Mouse (Mus musculus): Measurements from ENCODE around the gene Atp5l. TPM values are rescaled to one million over a fixed set of nuclear protein-coding genes. Genes with fewer than 3 reads are reported as not detected.

Atp5l gene
- total RNA-seq, 4 experiments from 2014 or later = 275 to 372 (median 321) TPM

GRCm38 (mm10) chr9:44897024-44897423 lies 23.5 kb downstream of the Atp5l start:
- no peak for DNase-seq (ENCODE audit: low spot score in 2 of 2)

GRCm38 (mm10) chr9:44892664-44893063 lies 27.9 kb downstream of the Atp5l start:
- DNase-seq (ENCODE audit: low spot score in 2 of 2) = no peak

GRCm38 (mm10) chr9:44891210-44891609 lies 29.3 kb downstream of the Atp5l start:
- DNase-seq (ENCODE audit: low spot score in 2 of 2) = no peak

- DNase-seq (ENCODE audit: low spot score in 2 of 2) = no peak
These were observed 30.4 kb downstream of the Atp5l start for GRCm38 (mm10) chr9:44890122-44890521.

- no peak for DNase-seq (ENCODE audit: low spot score in 2 of 2)
These were observed 32.4 kb downstream of the Atp5l start for GRCm38 (mm10) chr9:44888114-44888624.

GRCm38 (mm10) chr9:44882981-44883569 lies 37.5 kb downstream of the Atp5l start:
- DNase-seq (ENCODE audit: low spot score in 2 of 2) = peak; percentile 47 to 57

GRCm38 (mm10) chr9:44882436-44882980 lies 38.0 kb downstream of the Atp5l start:
- DNase-seq (ENCODE audit: low spot score in 2 of 2) = peak in 1 of 2 experiments; percentile 40

GRCm38 (mm10) chr9:44881941-44882435 lies 38.6 kb downstream of the Atp5l start:
- DNase-seq (ENCODE audit: low spot score in 2 of 2) = peak; percentile 57 to 75

GRCm38 (mm10) chr9:44881221-44881871 lies 39.2 kb downstream of the Atp5l start, which contains the start of gene Kmt2a:
Kmt2a (minus strand) TSS chr9:44881296.
- DNase-seq (ENCODE audit: low spot score in 2 of 2) = peak; percentile 96 to 99

- peak in 1 of 2 experiments; percentile 33 for DNase-seq (ENCODE audit: low spot score in 2 of 2)
These were observed 40.0 kb downstream of the Atp5l start for GRCm38 (mm10) chr9:44880309-44881081.

GRCm38 (mm10) chr9:44879694-44880271 lies 40.8 kb downstream of the Atp5l start:
- DNase-seq (ENCODE audit: low spot score in 2 of 2) = no peak

GRCm38 (mm10) chr9:44878776-44879500 lies 41.6 kb downstream of the Atp5l start:
- no peak for DNase-seq (ENCODE audit: low spot score in 2 of 2)

GRCm38 (mm10) chr9:44877686-44878085 lies 42.9 kb downstream of the Atp5l start:
- no peak for DNase-seq (ENCODE audit: low spot score in 2 of 2)

GRCm38 (mm10) chr9:44875476-44875875 lies 45.1 kb downstream of the Atp5l start:
- peak in 1 of 2 experiments; percentile 47 for DNase-seq (ENCODE audit: low spot score in 2 of 2)

GRCm38 (mm10) chr9:44874198-44874597 lies 46.3 kb downstream of the Atp5l start:
- DNase-seq (ENCODE audit: low spot score in 2 of 2) = no peak

GRCm38 (mm10) chr9:44873665-44874064 lies 46.9 kb downstream of the Atp5l start:
- DNase-seq (ENCODE audit: low spot score in 2 of 2) = no peak

GRCm38 (mm10) chr9:44868336-44869094 lies 52.0 kb downstream of the Atp5l start:
- DNase-seq (ENCODE audit: low spot score in 2 of 2) = no peak

GRCm38 (mm10) chr9:44867664-44868063 lies 52.9 kb downstream of the Atp5l start:
- no peak for DNase-seq (ENCODE audit: low spot score in 2 of 2)

- DNase-seq (ENCODE audit: low spot score in 2 of 2) = no peak
These were observed 53.9 kb downstream of the Atp5l start for GRCm38 (mm10) chr9:44866501-44867240.

All from left cerebral cortex, adult 8-10 months (tissue).